Mouse (Mus musculus): ENCODE data around the gene Lzts2. TPM values are rescaled to one million over a fixed set of nuclear protein-coding genes. Genes with fewer than 3 reads are reported as not detected.

Lzts2 gene
- polyA plus RNA-seq, 1 experiment from 2014 or later = 44.1 TPM

GRCm38 (mm10) chr19:45007425-45008191 is 6.6 kb upstream of the Lzts2 start:
- H3K4me3 ChIP-seq (ENCODE audit: low read depth, low read length) = peak overlapping the region; percentile 70; the same call in 1 of the 2 replicates
- H3K36me3 ChIP-seq (ENCODE audit: control insufficient read depth, insufficient read depth, low read length) = peaks cover 9% of the 10 kb centered on the region
- no peak overlapping the region for H3K9ac ChIP-seq (ENCODE audit: low read length)
- 94% methylated on average over 20 of the region's 20 CpGs for WGBS
- DNase-seq (ENCODE audit: low spot score, missing footprints) (no peak), ATAC-seq (ENCODE audit: low FRiP score) (no peak)
- H3K27me3 ChIP-seq (ENCODE audit: control insufficient read depth, insufficient read depth, low read length) = no peaks in the 10 kb centered on the region
- peaks cover 14% of the 10 kb centered on the region; the same call in 1 of the 2 replicates for H3K4me1 ChIP-seq (ENCODE audit: control insufficient read depth, insufficient read depth, low read length)
- peak overlapping the region; percentile 75 for H3K4me2 ChIP-seq
- no peak overlapping the region for H3K27ac ChIP-seq (ENCODE audit: low read depth, low read length)
- H3K9me3 ChIP-seq (ENCODE audit: control insufficient read depth, low read length) = no peaks in the 10 kb centered on the region

- DNase-seq (ENCODE audit: low spot score, missing footprints) (no peak), ATAC-seq (ENCODE audit: low FRiP score) (no peak)
- Histone ChIP-seq H3K4me3 (ENCODE audit: low read depth, low read length) (no peak overlapping the region), H3K27me3 (ENCODE audit: control insufficient read depth, insufficient read depth, low read length) (no peaks in the 10 kb centered on the region), H3K27ac (ENCODE audit: low read depth, low read length) (no peak overlapping the region), H3K36me3 (ENCODE audit: control insufficient read depth, insufficient read depth, low read length) (peaks cover 7% of the 10 kb centered on the region), H3K4me1 (ENCODE audit: control insufficient read depth, insufficient read depth, low read length) (peaks cover 17% of the 10 kb centered on the region), H3K9ac (ENCODE audit: low read length) (no peak overlapping the region), H3K9me3 (ENCODE audit: control insufficient read depth, low read length) (no peaks in the 10 kb centered on the region), H3K4me2 (no peak overlapping the region)
- 94% methylated on average over 4 of the region's 4 CpGs for WGBS
Measured at GRCm38 (mm10) chr19:45010646-45011045, 3.6 kb upstream of the Lzts2 start.

GRCm38 (mm10) chr19:45012219-45012618 is 2.0 kb upstream of the Lzts2 start:
- Histone ChIP-seq H3K36me3 (ENCODE audit: control insufficient read depth, insufficient read depth, low read length) (peaks cover 7% of the 10 kb centered on the region), H3K4me2 (no peak overlapping the region), H3K27ac (ENCODE audit: low read depth, low read length) (peak overlapping the region; percentile 48; the same call in 1 of the 2 replicates), H3K4me1 (ENCODE audit: control insufficient read depth, insufficient read depth, low read length) (peaks cover 26% of the 10 kb centered on the region), H3K27me3 (ENCODE audit: control insufficient read depth, insufficient read depth, low read length) (no peaks in the 10 kb centered on the region), H3K9ac (ENCODE audit: low read length) (no peak overlapping the region), H3K4me3 (ENCODE audit: low read depth, low read length) (no peak overlapping the region), H3K9me3 (ENCODE audit: control insufficient read depth, low read length) (no peaks in the 10 kb centered on the region)
- no peak for DNase-seq (ENCODE audit: low spot score, missing footprints)
- no peak for ATAC-seq (ENCODE audit: low FRiP score)
- WGBS = 86% methylated on average over 8 of the region's 8 CpGs

DNA sequence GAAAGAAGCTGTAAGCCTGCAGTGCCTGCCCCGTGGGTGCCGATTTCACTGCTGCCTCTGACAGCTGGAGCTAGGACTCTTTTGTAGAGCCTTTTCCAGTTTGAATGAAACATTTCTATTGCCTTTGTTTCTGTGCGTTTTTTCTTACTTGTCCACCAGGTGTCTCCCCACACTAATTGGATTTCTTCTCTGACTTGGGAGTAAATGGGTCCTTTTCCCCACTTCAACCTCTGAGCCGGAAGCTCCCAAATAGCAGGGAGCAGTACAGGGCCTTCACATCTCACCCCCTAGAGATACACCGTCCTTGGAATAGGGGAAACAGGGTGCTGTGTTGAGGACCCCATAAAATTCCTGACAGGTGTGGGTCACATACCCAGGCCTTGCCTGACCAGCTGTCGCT is 1.6 kb upstream of the Lzts2 start:
- no peaks in the 10 kb centered on the region for H3K27me3 ChIP-seq (ENCODE audit: control insufficient read depth, insufficient read depth, low read length)
- ATAC-seq (ENCODE audit: low FRiP score) (no peak), DNase-seq (ENCODE audit: low spot score, missing footprints) (no peak)
- H3K4me1 ChIP-seq (ENCODE audit: control insufficient read depth, insufficient read depth, low read length) = peaks cover 24% of the 10 kb centered on the region
- no peak overlapping the region for H3K4me3 ChIP-seq (ENCODE audit: low read depth, low read length)
- no peak overlapping the region for H3K9ac ChIP-seq (ENCODE audit: low read length)
- peaks cover 7% of the 10 kb centered on the region for H3K36me3 ChIP-seq (ENCODE audit: control insufficient read depth, insufficient read depth, low read length)
- peak overlapping the region; percentile 48; the same call in 1 of the 2 replicates for H3K27ac ChIP-seq (ENCODE audit: low read depth, low read length)
- no peak overlapping the region for H3K4me2 ChIP-seq
- no peaks in the 10 kb centered on the region for H3K9me3 ChIP-seq (ENCODE audit: control insufficient read depth, low read length)
- 39% methylated on average over 6 of the region's 6 CpGs for WGBS

- Histone ChIP-seq H3K36me3 (ENCODE audit: control insufficient read depth, insufficient read depth, low read length) (peaks cover 7% of the 10 kb centered on the region), H3K27ac (ENCODE audit: low read depth, low read length) (no peak overlapping the region), H3K9ac (ENCODE audit: low read length) (no peak overlapping the region), H3K4me2 (no peak overlapping the region), H3K9me3 (ENCODE audit: control insufficient read depth, low read length) (no peaks in the 10 kb centered on the region), H3K4me3 (ENCODE audit: low read depth, low read length) (no peak overlapping the region), H3K4me1 (ENCODE audit: control insufficient read depth, insufficient read depth, low read length) (peaks cover 24% of the 10 kb centered on the region), H3K27me3 (ENCODE audit: control insufficient read depth, insufficient read depth, low read length) (no peaks in the 10 kb centered on the region)
- DNase-seq (ENCODE audit: low spot score, missing footprints) (peak; percentile 84), ATAC-seq (ENCODE audit: low FRiP score) (no peak)
- WGBS = 69% methylated on average over 6 of the region's 6 CpGs
Measured at GRCm38 (mm10) chr19:45013581-45014225, 511 bp upstream of the Lzts2 start.

- no peaks in the 10 kb centered on the region for H3K27me3 ChIP-seq (ENCODE audit: control insufficient read depth, insufficient read depth, low read length)
- peaks cover 33% of the 10 kb centered on the region for H3K4me1 ChIP-seq (ENCODE audit: control insufficient read depth, insufficient read depth, low read length)
- peak overlapping the region; percentile 75 for H3K4me3 ChIP-seq (ENCODE audit: low read depth, low read length)
- no peaks in the 10 kb centered on the region for H3K9me3 ChIP-seq (ENCODE audit: control insufficient read depth, low read length)
- ATAC-seq (ENCODE audit: low FRiP score) (no peak), DNase-seq (ENCODE audit: low spot score, missing footprints) (peak; percentile 94)
- H3K4me2 ChIP-seq = peak overlapping the region; percentile 83
- peaks cover 6% of the 10 kb centered on the region for H3K36me3 ChIP-seq (ENCODE audit: control insufficient read depth, insufficient read depth, low read length)
- H3K9ac ChIP-seq (ENCODE audit: low read length) = peak overlapping the region; percentile 96
- WGBS = under 1% methylated on average over 22 of the region's 25 CpGs
- H3K27ac ChIP-seq (ENCODE audit: low read depth, low read length) = peak overlapping the region; percentile 20; the same call in 1 of the 2 replicates
Measured at GRCm38 (mm10) chr19:45014981-45015402, 778 bp downstream of the Lzts2 start.

DNA sequence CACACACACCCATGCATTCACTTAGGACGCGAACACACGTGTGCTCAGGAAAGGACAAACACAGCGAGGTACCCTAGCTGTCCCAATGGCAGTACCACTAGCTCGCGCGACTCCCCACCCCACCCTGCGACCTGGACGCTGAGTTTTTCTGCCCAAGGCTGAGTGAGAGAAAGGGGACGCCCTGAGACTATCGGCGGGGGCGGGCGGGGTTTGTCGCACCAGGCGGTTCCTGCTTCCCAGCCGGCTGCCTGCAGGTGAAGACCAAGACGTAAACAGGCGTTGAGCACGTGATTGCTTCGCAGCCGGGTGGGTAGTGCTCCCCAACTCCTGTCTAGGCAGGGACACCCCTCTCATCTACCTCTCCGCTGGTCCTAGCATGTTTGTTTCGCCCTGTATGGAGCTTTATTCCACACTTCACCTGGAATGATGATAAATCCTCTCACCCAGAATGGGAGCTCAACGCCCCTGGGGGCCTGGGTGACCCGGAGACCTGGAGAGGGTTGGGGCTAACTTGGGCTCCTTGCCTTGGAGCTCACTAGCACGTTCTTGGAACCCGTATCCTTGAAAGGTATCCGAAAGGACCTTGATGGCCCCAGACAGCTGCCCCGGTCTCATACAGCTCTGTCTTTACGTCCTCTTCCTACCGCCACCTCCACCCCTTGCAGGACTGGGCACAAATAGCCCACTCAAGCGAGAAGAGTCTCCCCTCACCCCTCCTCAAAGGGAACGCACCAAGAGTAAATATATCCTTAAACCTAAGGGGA is 1.5 kb downstream of the Lzts2 start:
- Histone ChIP-seq H3K4me2 (peak overlapping the region; percentile 83), H3K9ac (ENCODE audit: low read length) (peak overlapping the region; percentile 96), H3K4me1 (ENCODE audit: control insufficient read depth, insufficient read depth, low read length) (peaks cover 39% of the 10 kb centered on the region), H3K9me3 (ENCODE audit: control insufficient read depth, low read length) (no peaks in the 10 kb centered on the region), H3K27ac (ENCODE audit: low read depth, low read length) (peak overlapping the region; percentile 96), H3K27me3 (ENCODE audit: control insufficient read depth, insufficient read depth, low read length) (no peaks in the 10 kb centered on the region), H3K4me3 (ENCODE audit: low read depth, low read length) (peak overlapping the region; percentile 75), H3K36me3 (ENCODE audit: control insufficient read depth, insufficient read depth, low read length) (no peaks in the 10 kb centered on the region; the same call in 1 of the 2 replicates)
- DNase-seq (ENCODE audit: low spot score, missing footprints) (peak; percentile 95), ATAC-seq (ENCODE audit: low FRiP score) (no peak)
- under 1% methylated on average over 34 of the region's 34 CpGs for WGBS

- Histone ChIP-seq H3K36me3 (ENCODE audit: control insufficient read depth, insufficient read depth, low read length) (no peaks in the 10 kb centered on the region; the same call in 1 of the 2 replicates), H3K4me3 (ENCODE audit: low read depth, low read length) (peak overlapping the region; percentile 75), H3K9ac (ENCODE audit: low read length) (peak overlapping the region; percentile 96), H3K4me2 (peak overlapping the region; percentile 83), H3K27me3 (ENCODE audit: control insufficient read depth, insufficient read depth, low read length) (no peaks in the 10 kb centered on the region), H3K27ac (ENCODE audit: low read depth, low read length) (peak overlapping the region; percentile 96), H3K4me1 (ENCODE audit: control insufficient read depth, insufficient read depth, low read length) (peaks cover 47% of the 10 kb centered on the region), H3K9me3 (ENCODE audit: control insufficient read depth, low read length) (no peaks in the 10 kb centered on the region)
- 3% methylated on average over 17 of the region's 18 CpGs for WGBS
- DNase-seq (ENCODE audit: low spot score, missing footprints) (no peak), ATAC-seq (ENCODE audit: low FRiP score) (peak; percentile 20; the same call in 1 of the 2 replicates)
Measured at GRCm38 (mm10) chr19:45016341-45017215, 2.4 kb downstream of the Lzts2 start.

All from midbrain, embryonic 11.5 days (tissue).